Mouse (Mus musculus) heart, postnatal 25 days (tissue): ENCODE data around the gene Ptcd1. TPM values are rescaled to one million over a fixed set of nuclear protein-coding genes. Genes with fewer than 3 reads are reported as not detected.
"Not testable (repeated sequence)": the region's sequence is repeated elsewhere in the genome, so short reads cannot be mapped to it uniquely, and the experiment has no call there.

Experiments used
- DNase-seq: peaks from one replicate; pipeline ENCODE4 v3.0.0; 2022; ENCODE audit warnings: low spot score
- intact Hi-C: fragments of 180-260 bp; cut with DNase I; formaldehyde crosslinking; loops from one replicate; pipeline ENCODE4 v1.15.1; 2025
- total RNA-seq, 2 experiments: library from RNA; stranded (reverse); gene quantifications; 2 replicates each; pipeline ENCODE4 v1.2.3; 2021

Gene Ptcd1
- total RNA-seq, 2 experiments from 2014 or later: 27.9 to 28.6 TPM

DNA sequence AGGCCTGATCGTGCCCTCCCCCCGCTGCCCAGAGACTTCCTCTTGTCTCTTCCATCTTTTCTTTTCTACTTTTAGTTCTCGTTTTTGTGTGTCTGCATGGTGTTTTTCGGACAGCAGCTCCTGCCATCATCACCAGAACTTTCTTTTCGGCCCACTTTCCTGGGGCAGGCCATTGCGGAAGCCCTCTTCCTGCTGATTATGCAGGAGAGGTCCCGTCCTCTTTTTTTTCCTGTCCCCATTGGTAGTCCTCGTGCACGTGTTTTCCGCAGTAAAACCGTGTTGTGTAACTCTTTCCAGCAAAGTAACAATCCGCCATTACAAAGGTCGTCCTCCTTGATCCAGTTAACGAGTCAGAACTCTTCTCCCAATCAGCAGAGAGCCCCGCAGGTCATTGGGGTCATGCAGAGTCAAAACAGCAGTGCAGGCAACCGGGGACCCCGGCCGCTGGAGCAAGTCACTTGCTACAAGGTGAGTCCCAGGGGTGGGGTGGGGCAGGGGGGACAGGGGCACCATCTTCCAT, 11.6 kb upstream of the Ptcd1 start:
- DNase-seq: no peak
- intact Hi-C loops: no loop called here

DNA sequence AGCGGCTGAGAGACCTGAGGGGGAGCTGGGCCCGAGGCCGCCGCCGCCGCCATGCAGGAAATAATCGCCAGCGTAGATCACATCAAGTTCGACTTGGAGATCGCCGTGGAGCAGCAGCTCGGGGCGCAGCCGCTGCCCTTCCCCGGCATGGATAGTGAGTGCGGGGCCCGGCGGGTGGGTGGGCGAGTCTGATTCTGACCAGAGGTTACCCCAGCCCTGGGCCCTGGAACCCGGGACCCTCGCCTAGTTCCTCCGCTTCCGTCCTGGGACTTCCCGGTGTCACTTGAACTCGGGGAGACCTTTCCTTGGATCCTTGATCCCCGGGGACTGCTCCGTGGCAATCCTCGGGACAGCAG, 376 bp upstream of the Ptcd1 start:
- no peak for DNase-seq
- intact Hi-C loops: loop anchor here (2.0 kb wide), 2 partner anchors 24 to 26 kb away; partner anchors contain the start of genes Bud31 and Pdap1

GRCm38 (mm10) chr5:145165184-145165583, 1.7 kb downstream of the Ptcd1 start:
- DNase-seq: no peak
- intact Hi-C loops: no loop called here

- no peak for DNase-seq
Observed at GRCm38 (mm10) chr5:145164710-145165109, 2.2 kb downstream of the Ptcd1 start.

GRCm38 (mm10) chr5:145161361-145161760, 5.5 kb downstream of the Ptcd1 start:
- no peak for DNase-seq
- intact Hi-C loops: no loop called here

More at GRCm38 (mm10) chr5:145164710-145165109, 2.2 kb downstream of the Ptcd1 start:
- intact Hi-C loops: no loop called here

- DNase-seq: no peak
- intact Hi-C loops: no loop called here
Observed at GRCm38 (mm10) chr5:145152690-145153089, 14.2 kb downstream of the Ptcd1 start.

GRCm38 (mm10) chr5:145149294-145149693, 17.6 kb downstream of the Ptcd1 start:
- intact Hi-C loops: no loop called here
- DNase-seq: no peak

DNA sequence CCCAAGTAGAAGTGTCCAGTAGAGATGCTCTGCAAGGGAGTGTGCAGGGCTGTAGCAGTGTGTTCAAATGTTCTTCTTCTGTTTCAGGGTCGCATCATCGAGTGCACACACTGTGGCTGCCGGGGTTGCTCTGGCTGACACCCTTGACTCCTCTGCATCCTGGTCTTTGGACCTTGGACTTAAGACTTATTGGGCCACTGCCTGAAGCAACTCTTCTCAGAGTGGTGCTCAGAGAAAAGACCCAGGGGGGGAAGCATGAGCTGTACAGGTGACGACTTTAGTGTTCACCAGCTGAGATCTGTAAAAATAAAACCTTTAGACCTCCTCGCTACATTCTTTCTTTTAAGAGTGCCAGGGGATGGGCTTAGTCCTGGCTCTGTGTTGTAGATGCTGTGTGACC, 19.2 kb downstream of the Ptcd1 start:
- DNase-seq: no peak
- intact Hi-C loops: no loop called here

DNA sequence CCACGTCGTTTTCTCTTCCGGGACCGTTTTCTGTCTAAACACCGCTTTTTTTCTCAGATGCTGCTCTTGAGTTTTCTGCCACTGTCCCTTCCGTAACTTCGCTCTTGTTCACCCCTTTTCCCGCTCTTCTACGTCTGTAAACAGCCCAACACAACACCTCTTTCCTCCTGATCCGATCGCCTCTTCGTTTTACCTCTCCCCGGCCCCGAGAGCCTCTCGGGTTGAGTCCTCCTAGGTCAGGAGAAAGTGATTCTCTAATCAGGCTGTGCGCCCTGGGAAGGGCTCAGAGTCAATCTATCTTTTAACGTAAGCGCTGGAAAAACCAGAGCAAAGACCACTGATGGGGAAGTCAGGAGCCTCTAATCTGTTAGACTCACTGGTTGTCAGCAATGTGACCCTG, 26.3 kb downstream of the Ptcd1 start:
- DNase-seq: no peak
- intact Hi-C loops: loop anchor here (2.0 kb wide), 1 partner anchor 26 kb away; the partner anchor contains the start of genes Cpsf4 and Ptcd1

DNA sequence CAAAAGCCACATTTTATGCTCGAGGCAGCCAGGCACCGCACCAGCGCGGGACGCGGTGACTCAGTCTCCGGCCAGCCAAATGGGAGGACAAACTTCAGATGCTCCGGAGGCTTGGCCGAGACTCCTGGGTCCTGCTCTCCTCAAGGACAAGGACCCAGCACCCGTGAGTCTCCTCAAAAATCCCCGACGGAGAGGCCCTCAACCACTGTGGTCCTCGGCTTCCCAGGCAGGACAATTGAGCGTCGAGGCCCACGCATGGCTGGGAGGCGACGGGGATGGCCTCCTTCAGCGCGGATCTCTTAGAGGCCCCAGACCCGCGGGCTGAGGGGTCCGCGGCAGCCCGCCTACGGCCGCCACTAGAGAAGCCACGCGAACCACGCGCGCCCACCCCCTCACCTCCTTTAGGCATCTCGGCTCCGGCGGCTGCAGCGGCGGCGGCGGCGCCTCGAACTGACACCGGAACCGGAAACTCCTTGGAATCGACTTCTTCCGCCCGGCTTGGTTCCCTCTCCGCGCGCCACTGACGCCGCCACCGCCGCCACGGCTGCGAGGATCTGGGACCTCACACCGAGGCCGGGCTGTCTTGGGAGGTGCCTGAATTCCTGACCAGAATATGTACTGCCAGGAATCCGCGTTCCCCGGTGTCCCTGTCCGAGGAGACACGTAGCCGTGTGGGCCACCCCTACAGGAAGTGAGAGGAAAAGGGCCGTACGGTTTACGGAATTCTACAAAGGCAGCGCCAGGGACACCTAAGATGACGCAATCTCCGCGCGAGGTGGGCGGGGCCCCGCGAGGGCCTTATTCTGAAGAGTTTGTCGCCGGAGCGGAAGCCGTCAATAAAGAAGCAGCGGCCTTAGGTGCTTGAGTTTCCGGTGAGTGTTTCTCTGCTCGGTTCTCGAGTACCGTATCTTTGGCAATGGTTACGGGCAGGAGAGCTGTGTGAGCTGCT, 27.1 kb downstream of the Ptcd1 start, which contains the start of the genes Pdap1 and Bud31:
Gene Pdap1, minus strand, starts transcription at position 668 of the 949 bp plus-strand sequence.
Gene Bud31, plus strand, starts transcription at position 792 of the 949 bp plus-strand sequence.
- DNase-seq: peak; percentile 90
- intact Hi-C loops: loop anchor here (2.0 kb wide), 2 partner anchors 21 to 27 kb away; partner anchors contain the start of genes Cpsf4 and Ptcd1

DNA sequence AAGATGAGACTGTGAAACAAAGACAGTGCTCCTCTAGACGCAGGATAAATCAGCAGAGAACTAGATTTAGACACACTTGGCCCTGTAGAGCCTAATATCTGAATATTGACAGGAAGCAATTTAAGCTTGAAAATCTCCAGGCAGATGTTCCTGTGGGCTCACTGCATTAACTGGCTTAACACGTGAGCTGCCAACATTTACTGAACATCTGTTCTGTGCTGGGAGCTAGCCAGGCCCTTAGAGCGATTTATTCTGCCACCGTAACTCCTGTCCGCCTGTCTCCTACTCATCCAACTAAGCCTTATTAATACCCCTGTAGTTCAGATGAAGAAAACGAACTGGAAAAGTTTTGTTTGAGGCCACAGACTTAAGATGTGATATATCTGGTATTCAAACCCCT, 28.1 kb downstream of the Ptcd1 start:
- intact Hi-C loops: loop anchor here (1.0 to 2.0 kb wide), 2 partner anchors 20 to 55 kb away; partner anchors contain the start of gene Kpna7
- no peak for DNase-seq

DNA sequence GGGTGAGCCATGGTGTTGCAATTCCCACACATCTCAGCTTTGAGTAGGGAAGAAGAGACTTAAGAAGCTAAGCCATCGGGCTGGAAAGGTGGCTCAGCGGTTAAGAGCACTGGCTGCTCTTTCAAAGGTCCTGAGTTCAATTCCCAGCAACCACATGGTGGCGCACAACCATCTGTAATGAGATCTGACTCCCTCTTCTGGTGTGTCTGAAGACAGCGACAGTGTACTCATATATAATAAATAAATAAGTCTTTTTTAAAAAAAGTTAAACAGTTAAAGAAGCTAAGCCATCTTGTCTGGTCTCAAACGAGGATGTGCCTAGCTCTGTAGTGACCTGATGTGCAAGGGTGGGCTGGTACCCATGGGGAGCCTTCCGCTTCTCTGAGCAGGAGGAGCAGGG, 33.6 kb downstream of the Ptcd1 start:
- intact Hi-C loops, DNase-seq: not testable (repeated sequence)

DNA sequence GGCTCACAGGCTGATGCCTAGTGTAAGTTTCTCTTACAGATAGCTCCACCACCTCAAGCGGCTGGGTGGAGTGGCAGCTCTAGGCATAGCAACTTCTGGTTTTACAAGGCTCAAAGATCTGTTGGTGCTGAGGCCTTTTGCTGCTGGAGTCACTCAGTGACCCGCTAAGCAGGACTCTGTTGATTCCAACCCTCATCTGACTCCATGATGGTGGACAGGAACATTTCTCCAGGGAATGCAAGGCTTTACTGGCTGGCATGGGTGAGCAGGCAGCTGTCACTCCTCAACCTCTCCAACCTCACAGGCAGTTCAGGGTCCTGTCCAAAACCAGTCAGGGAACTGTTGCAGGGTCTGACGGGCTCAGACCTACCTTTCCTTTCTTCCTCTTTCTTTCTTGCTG, 35.9 kb downstream of the Ptcd1 start:
- intact Hi-C loops: no loop called here
- DNase-seq: no peak

DNA sequence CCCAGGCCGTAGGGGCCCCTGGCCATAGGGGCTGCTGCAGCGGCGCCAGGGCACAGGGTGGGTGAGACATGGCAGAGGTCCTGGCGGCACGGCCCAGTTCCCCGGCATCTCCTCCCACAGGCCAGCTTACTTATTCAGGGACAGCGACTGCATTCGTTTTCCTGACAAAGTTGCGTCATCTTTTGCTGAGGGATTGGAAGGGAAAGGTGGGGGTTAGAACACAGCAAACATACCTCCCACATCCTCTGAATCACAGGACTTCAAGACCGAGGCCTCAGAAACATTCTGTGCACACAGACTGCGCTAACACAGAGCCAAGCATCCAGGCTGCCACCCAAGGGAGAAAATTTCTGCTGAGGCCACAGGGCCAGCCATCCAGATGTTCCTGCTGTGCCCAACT, 36.7 kb downstream of the Ptcd1 start:
- DNase-seq: no peak

GRCm38 (mm10) chr5:145129773-145130172, 37.1 kb downstream of the Ptcd1 start:
- DNase-seq, intact Hi-C loops: not testable (repeated sequence)

More for the DNA sequence above, 36.7 kb downstream of the Ptcd1 start:
- intact Hi-C loops: no loop called here

DNA sequence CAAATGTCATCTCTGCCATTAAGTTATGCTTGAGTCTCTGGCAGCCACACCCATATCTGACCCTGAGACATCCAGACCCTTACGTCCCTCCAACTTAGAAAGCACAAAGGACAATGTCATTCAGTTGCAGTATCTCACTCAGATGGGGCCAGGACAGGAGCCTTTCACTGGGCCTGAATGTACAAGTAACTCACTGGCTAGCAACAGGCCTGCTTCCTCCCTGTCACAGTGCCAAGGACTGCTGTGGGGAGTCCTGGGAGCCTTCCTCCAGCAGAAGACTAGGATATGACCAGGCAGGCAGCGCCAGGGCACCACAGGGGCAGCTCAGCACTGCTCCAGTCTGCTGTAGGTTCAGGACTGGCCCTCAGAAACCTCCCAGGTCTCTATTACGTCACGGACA, 37.8 kb downstream of the Ptcd1 start:
- DNase-seq: no peak
- intact Hi-C loops: no loop called here

DNA sequence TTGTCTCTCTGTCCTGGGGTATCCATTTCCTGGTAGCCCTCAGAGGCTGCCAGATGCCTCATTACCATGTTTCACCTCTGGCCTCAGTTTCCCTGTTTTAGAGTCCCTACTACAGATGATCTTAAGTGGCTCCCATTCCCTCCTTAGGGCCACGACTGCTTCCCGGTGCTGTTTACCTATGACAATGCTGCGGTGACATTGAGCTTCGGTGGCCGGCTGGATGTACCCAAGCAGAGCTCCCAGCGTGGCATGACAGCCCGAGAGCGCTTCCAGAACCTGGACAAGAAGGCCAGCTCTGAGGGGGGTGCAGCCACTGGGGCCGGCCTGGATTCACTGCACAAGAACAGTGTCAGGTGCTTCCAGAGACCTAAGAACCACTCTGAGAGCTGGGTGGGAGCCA, 40.3 kb downstream of the Ptcd1 start:
- no peak for DNase-seq
- intact Hi-C loops: no loop called here

- no peak for DNase-seq
- intact Hi-C loops: no loop called here
Observed at GRCm38 (mm10) chr5:145123396-145123795, 43.5 kb downstream of the Ptcd1 start.

GRCm38 (mm10) chr5:145120921-145121320, 46.0 kb downstream of the Ptcd1 start:
- intact Hi-C loops: no loop called here
- DNase-seq: no peak

DNA sequence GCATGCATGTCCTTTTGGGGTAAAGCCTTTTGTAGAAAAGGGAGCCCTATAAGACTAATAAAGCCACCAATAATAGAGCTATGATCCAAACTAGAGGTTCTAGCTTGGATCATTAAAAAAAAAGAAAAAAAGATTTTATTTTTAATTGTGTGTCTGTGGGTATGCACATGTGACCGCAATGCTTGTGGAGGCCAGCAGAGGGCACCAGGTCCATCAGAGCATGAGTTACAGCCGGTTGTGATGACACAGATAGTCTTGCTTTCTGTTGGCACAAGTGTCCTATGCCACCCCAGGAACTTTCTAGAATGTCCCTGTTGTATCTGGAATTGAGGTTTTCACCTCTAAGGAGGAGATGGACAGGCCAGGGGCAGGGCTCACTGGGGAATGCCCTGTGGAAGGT, 47.5 kb downstream of the Ptcd1 start:
- DNase-seq: no peak
- intact Hi-C loops: loop anchor here (2.0 kb wide), 1 partner anchor 19 kb away; no protein-coding TSS in a partner anchor

DNA sequence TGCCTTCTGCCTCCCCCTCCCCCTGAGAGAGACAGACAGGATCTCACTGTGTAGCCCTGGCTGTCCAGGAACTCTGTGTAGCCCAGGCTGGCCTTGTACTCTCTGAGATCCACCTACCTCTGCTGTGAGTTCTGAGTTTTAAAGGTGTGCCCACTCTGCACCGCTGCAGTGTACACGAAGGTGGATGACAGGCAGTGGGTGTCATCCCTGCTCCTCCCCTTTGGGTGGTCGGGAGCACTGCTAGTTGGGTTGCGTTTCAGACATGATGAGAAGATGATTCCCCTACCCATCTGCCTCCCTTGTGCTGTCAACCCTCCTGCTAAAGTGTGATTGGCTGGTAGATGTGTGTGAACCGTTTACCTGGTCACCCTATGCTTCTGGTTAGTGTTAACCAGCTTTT, 48.4 kb downstream of the Ptcd1 start:
- intact Hi-C loops: loop anchor here (2.0 kb wide), 1 partner anchor 20 kb away; no protein-coding TSS in a partner anchor

More for the DNA sequence above, 48.4 kb downstream of the Ptcd1 start:
- no peak for DNase-seq
